Mouse (Mus musculus): ENCODE measurements around the gene Prss36.

The Prss36 gene

GRCm38 (mm10) chr7:127946470-127947023, at the start of gene Prss36:
Gene Prss36 (minus strand): TSS chr7:127946725.
- no peak for DNase-seq (ENCODE audit: low read depth, low spot score)
- no peaks in the 10 kb centered on the region for H3K36me3 ChIP-seq (ENCODE audit: control insufficient read depth, insufficient read depth, low read length, poor library complexity, severe bottlenecking)
- H3K27me3 ChIP-seq (ENCODE audit: control insufficient read depth, insufficient read depth, low read length, poor library complexity, severe bottlenecking) = no peaks in the 10 kb centered on the region

DNA sequence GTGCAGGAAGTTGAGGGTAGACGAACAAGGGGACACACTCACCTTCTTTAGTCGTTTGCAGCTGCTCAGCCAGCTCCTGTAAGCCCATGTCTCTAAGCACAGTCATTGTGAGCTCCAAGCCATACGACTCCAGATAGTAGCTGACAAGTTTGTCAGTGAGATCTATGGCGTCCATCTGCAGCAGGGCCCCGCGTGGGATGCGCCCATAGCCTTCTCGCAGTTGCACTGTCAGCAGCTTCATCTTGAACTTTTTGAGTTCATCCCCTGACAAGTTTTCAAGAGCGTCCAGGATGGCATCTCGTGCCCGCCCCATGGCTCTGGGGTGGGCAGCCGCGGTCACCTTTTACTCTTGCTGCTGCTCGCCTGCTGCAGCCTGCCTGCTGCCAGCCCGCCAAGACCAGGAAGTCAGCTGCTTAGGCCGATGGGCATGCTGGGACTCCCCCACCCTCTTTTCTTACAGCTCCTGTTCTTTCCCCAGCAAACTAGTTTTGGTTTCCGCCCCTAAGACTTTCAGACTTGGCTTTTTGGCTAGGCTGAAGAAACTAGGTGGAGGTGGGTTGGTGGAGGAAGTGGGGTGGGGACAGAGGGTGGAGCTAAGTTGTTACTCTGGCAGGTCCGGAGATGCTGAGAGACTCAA, 46.9 kb upstream of the Prss36 start, which contains the start of gene Pycard:
Pycard (minus strand) TSS at position 527 of the 637 bp plus-strand sequence.
- H3K36me3 ChIP-seq (ENCODE audit: control insufficient read depth, insufficient read depth, low read length, poor library complexity, severe bottlenecking) = no peaks in the 10 kb centered on the region; the same call in 1 of the 2 replicates
- DNase-seq (ENCODE audit: low read depth, low spot score) = peak; percentile 80
- no peaks in the 10 kb centered on the region for H3K27me3 ChIP-seq (ENCODE audit: control insufficient read depth, insufficient read depth, low read length, poor library complexity, severe bottlenecking)

DNA sequence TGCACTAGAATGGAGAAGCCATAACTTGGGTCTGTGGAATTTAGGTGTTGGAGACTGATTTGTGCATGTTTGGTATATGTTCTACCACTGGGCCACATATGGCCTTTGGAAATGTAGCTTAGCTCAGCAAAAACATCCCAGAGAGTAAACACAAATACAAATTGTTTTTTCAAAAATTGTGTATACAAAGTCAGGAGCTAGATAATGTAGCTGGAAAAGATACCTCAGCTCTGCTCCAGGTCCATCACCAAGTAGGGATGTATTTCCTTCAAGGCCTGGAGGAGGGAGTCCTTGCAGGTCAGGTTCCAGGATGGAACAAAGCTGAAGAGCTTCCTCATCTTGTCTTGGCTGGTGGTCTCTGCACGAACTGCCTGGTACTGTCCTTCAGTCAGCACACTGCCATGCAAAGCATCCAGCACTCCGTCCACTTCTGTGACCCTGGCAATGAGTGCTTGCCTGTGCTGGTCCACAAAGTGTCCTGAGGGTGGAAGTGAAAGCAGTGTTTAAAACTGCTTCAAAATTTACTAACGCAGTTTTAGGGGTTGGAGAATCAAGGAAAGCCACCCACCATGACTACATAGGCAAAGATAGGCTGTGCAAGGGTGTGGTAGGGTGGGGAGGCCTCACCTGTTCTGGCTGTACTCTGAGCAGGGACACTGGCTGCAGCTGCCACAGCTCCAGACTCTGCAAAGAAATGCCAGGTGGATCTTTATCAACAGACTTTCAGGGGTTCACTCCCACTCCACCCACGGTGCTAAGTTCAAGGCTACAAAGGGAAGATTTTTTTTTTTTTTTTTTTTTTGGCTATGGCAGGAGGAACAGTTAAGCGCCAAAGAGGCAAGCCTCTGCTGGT, 46.2 kb upstream of the Prss36 start:
- no peaks in the 10 kb centered on the region; the same call in 1 of the 2 replicates for H3K36me3 ChIP-seq (ENCODE audit: control insufficient read depth, insufficient read depth, low read length, poor library complexity, severe bottlenecking)
- H3K27me3 ChIP-seq (ENCODE audit: control insufficient read depth, insufficient read depth, low read length, poor library complexity, severe bottlenecking) = no peaks in the 10 kb centered on the region
- DNase-seq (ENCODE audit: low read depth, low spot score) = peak; percentile 23

- H3K27me3 ChIP-seq (ENCODE audit: control insufficient read depth, insufficient read depth, low read length, poor library complexity, severe bottlenecking) = no peaks in the 10 kb centered on the region
- peak; percentile 84 for DNase-seq (ENCODE audit: low read depth, low spot score)
- peaks cover 3% of the 10 kb centered on the region for H3K36me3 ChIP-seq (ENCODE audit: control insufficient read depth, insufficient read depth, low read length, poor library complexity, severe bottlenecking)
Measured at GRCm38 (mm10) chr7:127991643-127992487, 45.3 kb upstream of the Prss36 start.

DNA sequence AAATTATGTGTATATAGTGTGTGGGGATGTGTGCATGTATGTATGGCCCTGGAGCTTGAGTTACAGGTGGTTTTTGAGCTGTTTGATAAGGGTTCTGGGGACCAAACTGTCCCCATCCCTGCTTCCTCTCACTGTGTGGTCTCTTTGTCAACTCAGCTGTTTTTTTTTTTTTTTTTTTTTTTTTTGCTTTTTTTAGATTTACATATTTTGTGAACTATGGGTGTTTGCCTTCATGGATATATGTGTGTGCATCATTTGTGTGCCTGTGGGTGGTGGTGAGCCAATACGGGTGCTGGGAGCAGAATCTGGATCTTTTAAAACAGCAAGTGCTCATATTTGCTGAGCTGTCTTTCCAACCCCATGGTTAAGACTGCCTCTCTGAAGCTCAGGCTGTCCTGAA, 42.4 kb upstream of the Prss36 start:
- H3K36me3 ChIP-seq (ENCODE audit: control insufficient read depth, insufficient read depth, low read length, poor library complexity, severe bottlenecking) = peaks cover 6% of the 10 kb centered on the region
- no peak for DNase-seq (ENCODE audit: low read depth, low spot score)
- H3K27me3 ChIP-seq (ENCODE audit: control insufficient read depth, insufficient read depth, low read length, poor library complexity, severe bottlenecking) = no peaks in the 10 kb centered on the region

GRCm38 (mm10) chr7:127980606-127981005, 34.1 kb upstream of the Prss36 start:
- Histone ChIP-seq H3K27me3 (ENCODE audit: control insufficient read depth, insufficient read depth, low read length, poor library complexity, severe bottlenecking) (no peaks in the 10 kb centered on the region), H3K36me3 (ENCODE audit: control insufficient read depth, insufficient read depth, low read length, poor library complexity, severe bottlenecking) (peaks cover 37% of the 10 kb centered on the region)
- no peak for DNase-seq (ENCODE audit: low read depth, low spot score)

GRCm38 (mm10) chr7:127978856-127979255, 32.3 kb upstream of the Prss36 start:
- DNase-seq (ENCODE audit: low read depth, low spot score) = no peak
- peaks cover 42% of the 10 kb centered on the region for H3K36me3 ChIP-seq (ENCODE audit: control insufficient read depth, insufficient read depth, low read length, poor library complexity, severe bottlenecking)
- no peaks in the 10 kb centered on the region for H3K27me3 ChIP-seq (ENCODE audit: control insufficient read depth, insufficient read depth, low read length, poor library complexity, severe bottlenecking)

DNA sequence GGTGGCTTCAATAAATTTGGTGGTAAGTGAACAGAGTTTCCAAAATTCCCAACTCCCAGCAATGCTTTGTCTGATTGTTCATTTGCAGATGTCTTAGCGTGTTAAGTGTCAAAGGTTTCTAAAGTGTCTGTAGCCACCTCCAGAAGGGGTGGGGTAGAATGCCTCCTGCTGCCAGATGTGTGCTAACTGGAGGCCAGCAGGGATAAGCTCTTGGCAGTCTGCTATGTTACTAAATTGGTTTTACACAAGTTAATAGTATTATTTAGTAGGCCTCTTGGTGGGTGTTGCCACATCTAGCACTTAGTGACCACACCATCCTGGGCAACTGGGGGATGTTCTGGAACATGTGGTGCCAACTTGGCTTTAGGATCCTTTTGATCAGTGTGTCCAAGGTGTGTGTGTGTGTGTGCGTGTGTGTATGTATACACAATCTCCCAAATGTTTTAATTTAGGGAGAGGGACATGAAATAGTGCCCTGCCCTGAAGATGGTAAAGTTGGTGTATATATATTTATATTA, 27.9 kb upstream of the Prss36 start:
- H3K27me3 ChIP-seq (ENCODE audit: control insufficient read depth, insufficient read depth, low read length, poor library complexity, severe bottlenecking) = no peaks in the 10 kb centered on the region
- no peak for DNase-seq (ENCODE audit: low read depth, low spot score)
- peaks cover 52% of the 10 kb centered on the region for H3K36me3 ChIP-seq (ENCODE audit: control insufficient read depth, insufficient read depth, low read length, poor library complexity, severe bottlenecking)

GRCm38 (mm10) chr7:127967922-127968828, 21.6 kb upstream of the Prss36 start:
- Histone ChIP-seq H3K27me3 (ENCODE audit: control insufficient read depth, insufficient read depth, low read length, poor library complexity, severe bottlenecking) (no peaks in the 10 kb centered on the region), H3K36me3 (ENCODE audit: control insufficient read depth, insufficient read depth, low read length, poor library complexity, severe bottlenecking) (peaks cover 20% of the 10 kb centered on the region)
- DNase-seq (ENCODE audit: low read depth, low spot score) = no peak

GRCm38 (mm10) chr7:127967004-127967921, 20.7 kb upstream of the Prss36 start, which contains the start of gene Fus:
Gene Fus (plus strand): TSS chr7:127967457.
- Histone ChIP-seq H3K36me3 (ENCODE audit: control insufficient read depth, insufficient read depth, low read length, poor library complexity, severe bottlenecking) (peaks cover 14% of the 10 kb centered on the region), H3K27me3 (ENCODE audit: control insufficient read depth, insufficient read depth, low read length, poor library complexity, severe bottlenecking) (no peaks in the 10 kb centered on the region)
- peak; percentile 96 for DNase-seq (ENCODE audit: low read depth, low spot score)

- Histone ChIP-seq H3K36me3 (ENCODE audit: control insufficient read depth, insufficient read depth, low read length, poor library complexity, severe bottlenecking) (peaks cover 10% of the 10 kb centered on the region), H3K27me3 (ENCODE audit: control insufficient read depth, insufficient read depth, low read length, poor library complexity, severe bottlenecking) (no peaks in the 10 kb centered on the region)
- no peak for DNase-seq (ENCODE audit: low read depth, low spot score)
Measured at GRCm38 (mm10) chr7:127966371-127966918, 19.9 kb upstream of the Prss36 start.

GRCm38 (mm10) chr7:127959364-127959763, 12.8 kb upstream of the Prss36 start:
- no peaks in the 10 kb centered on the region for H3K36me3 ChIP-seq (ENCODE audit: control insufficient read depth, insufficient read depth, low read length, poor library complexity, severe bottlenecking)
- H3K27me3 ChIP-seq (ENCODE audit: control insufficient read depth, insufficient read depth, low read length, poor library complexity, severe bottlenecking) = no peaks in the 10 kb centered on the region
- DNase-seq (ENCODE audit: low read depth, low spot score) = no peak

All from splenic B cell, adult 2 months (primary cell).